Mouse (Mus musculus) MEL (cell line): ENCODE results near the gene Pafah1b1.

ENCODE experiments used
- BHLHE40 ChIP-seq: IDR thresholded peaks from 2 replicates; pipeline ENCODE4 v1.6.1; 2012; ENCODE audit warnings: low read depth, mild to moderate bottlenecking, inconsistent platforms, low read length, improper control_type of control experiment, borderline replicate concordance
- CTCF ChIP-seq, 3 experiments: IDR thresholded peaks in 2 of 3; conservative IDR thresholded peaks in 1 of 3; 2 replicates each; pipeline ENCODE4 v1.5.1; 2011 to 2012; ENCODE audit warnings: low read length in 3 of 3, low read depth in 2 of 3, mild to moderate bottlenecking in 2 of 3, improper control_type of control experiment in 1 of 3, inconsistent platforms in 1 of 3, mixed read lengths in 1 of 3, moderate library complexity in 1 of 3; ENCODE audit not compliant: control insufficient read depth in 1 of 3, insufficient read depth in 1 of 3, poor library complexity in 1 of 3, severe bottlenecking in 1 of 3
- E2F4 ChIP-seq: IDR thresholded peaks from 2 replicates; pipeline ENCODE4 v1.6.1; 2011; ENCODE audit warnings: low read depth, low read length, improper control_type of control experiment, borderline replicate concordance
- EP300 ChIP-seq, 2 experiments: IDR thresholded peaks; 2 replicates each; pipeline ENCODE4 v1.6.1; 2011; ENCODE audit warnings: improper control_type of control experiment in 2 of 2, low read length in 2 of 2, low read depth in 1 of 2, mild to moderate bottlenecking in 1 of 2
- GABPA ChIP-seq: IDR thresholded peaks from 2 replicates; pipeline ENCODE4 v1.6.1; 2012; ENCODE audit warnings: low read depth, mild to moderate bottlenecking, inconsistent platforms, low read length, improper control_type of control experiment, moderate library complexity
- GATA1 ChIP-seq: IDR thresholded peaks from 2 replicates; pipeline ENCODE4 v1.6.1; 2011; ENCODE audit warnings: low read depth, low read length, improper control_type of control experiment
- JUND ChIP-seq: IDR thresholded peaks from 2 replicates; pipeline ENCODE4 v1.6.1; 2011; ENCODE audit warnings: low read depth, mild to moderate bottlenecking, improper control_type of control experiment, low read length
- MAZ ChIP-seq: IDR thresholded peaks from 2 replicates; pipeline ENCODE4 v1.6.1; 2012; ENCODE audit warnings: low read depth, mild to moderate bottlenecking, inconsistent platforms, low read length, improper control_type of control experiment
- MYB ChIP-seq: IDR thresholded peaks from 2 replicates; pipeline ENCODE4 v1.6.1; 2011; ENCODE audit warnings: mild to moderate bottlenecking, low read depth, low read length, improper control_type of control experiment
- POLR2AphosphoS2 ChIP-seq: IDR thresholded peaks from 2 replicates; pipeline ENCODE4 v1.6.1; 2011; ENCODE audit warnings: low read length, improper control_type of control experiment
- TAL1 ChIP-seq: IDR thresholded peaks from 2 replicates; pipeline ENCODE4 v1.6.1; 2012; ENCODE audit warnings: mild to moderate bottlenecking, inconsistent platforms, low read length, moderate library complexity, mixed read lengths
- USF2 ChIP-seq, 2 experiments: IDR thresholded peaks; 2 replicates each; pipeline ENCODE4 v1.6.1; 2011 to 2012; ENCODE audit warnings: improper control_type of control experiment in 2 of 2, low read length in 2 of 2, borderline replicate concordance in 1 of 2, inconsistent platforms in 1 of 2, low read depth in 1 of 2, mild to moderate bottlenecking in 1 of 2; ENCODE audit not compliant: insufficient read depth in 1 of 2
- ZC3H11A ChIP-seq: IDR thresholded peaks from 2 replicates; pipeline ENCODE4 v1.6.1; 2012; ENCODE audit warnings: low read depth, mild to moderate bottlenecking, inconsistent platforms, low read length, improper control_type of control experiment
- ZNF384 ChIP-seq: IDR thresholded peaks from 2 replicates; pipeline ENCODE4 v1.6.1; 2012; ENCODE audit warnings: low read depth, mild to moderate bottlenecking, inconsistent platforms, low read length, improper control_type of control experiment

DNA sequence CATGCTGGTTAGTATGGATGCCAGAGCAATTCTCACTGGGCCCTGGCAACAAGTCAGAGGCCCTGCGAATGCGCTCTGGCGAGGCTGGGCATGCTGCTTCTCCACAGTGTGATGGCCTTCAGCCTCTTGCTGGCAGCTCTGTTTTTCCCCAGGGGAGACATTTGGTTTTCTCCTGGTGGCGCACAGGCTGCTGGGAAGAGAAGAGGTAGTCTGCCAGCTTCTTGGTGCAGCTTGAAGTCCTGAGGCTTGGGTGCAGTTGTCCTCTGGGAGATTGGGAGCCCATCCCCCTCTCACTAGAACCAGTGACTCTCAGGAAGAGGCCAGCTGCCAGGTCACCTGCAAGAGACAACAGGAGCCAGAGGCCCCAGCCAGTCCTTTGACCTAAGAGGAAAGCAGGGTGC, 71.7 kb downstream of the Pafah1b1 start:
- TF ChIP-seq GATA1 (no peak), MAZ (no peak), MYB (no peak), EP300 (IDR thresholded peaks at IDR 0.05; ENCODE audit: low read depth in 1 of 2, low read length in 2 of 2) (no peak), CTCF (IDR thresholded peaks at IDR 0.05 in 2 of 3, conservative IDR thresholded peaks at IDR 0.05 in 1 of 3; ENCODE audit: control insufficient read depth in 1 of 3, insufficient read depth in 1 of 3, low read depth in 2 of 3, low read length in 3 of 3, poor library complexity in 1 of 3, severe bottlenecking in 1 of 3) (no peak), ZC3H11A (no peak), BHLHE40 (no peak), ZNF384 (no peak), JUND (no peak), USF2 (IDR thresholded peaks at IDR 0.05; ENCODE audit: borderline replicate concordance in 1 of 2, insufficient read depth in 1 of 2, low read depth in 1 of 2, low read length in 2 of 2) (no peak), POLR2AphosphoS2 (no peak), E2F4 (no peak), TAL1 (no peak), GABPA (no peak)
